Mouse (Mus musculus) hematopoietic stem cell, adult 5-6 weeks (primary cell): ENCODE measurements around the gene Nup50. TPM values are rescaled to one million over a fixed set of nuclear protein-coding genes. Genes with fewer than 3 reads are reported as not detected.
A peak's percentile ranks its signal among the peaks of the same experiment; 100 is the strongest.
"Not testable (repeated sequence)": the region's sequence is repeated elsewhere in the genome, so short reads cannot be mapped to it uniquely, and the experiment has no call there.

Experiments
- ATAC-seq, 2 experiments: fragments of 125-278 bp in 1 of 2; replicated peaks in 1 of 2; 2 replicates each; pipeline ENCODE4 v1.8.0; 2016 to 2017; ENCODE audit warnings: inconsistent platforms in 2 of 2, mild to moderate bottlenecking in 2 of 2, moderate number of reproducible peaks in 2 of 2, low read depth in 1 of 2, moderate TSS enrichment in 1 of 2; ENCODE audit not compliant: low FRiP score in 2 of 2, poor library complexity in 2 of 2, severe bottlenecking in 2 of 2, insufficient read depth in 1 of 2, low TSS enrichment in 1 of 2
- total RNA-seq: library from RNA; stranded (forward); fragments of 172-1452, 232-1000 nt; gene quantifications from 2 replicates; pipeline ENCODE4 v1.2.3, GENCODE M21; 2017

Gene Nup50
- total RNA-seq: 60.3 and 81.3 TPM in 2 replicates

- ATAC-seq: peak; percentile 80 to 85
Observed at GRCm38 (mm10) chr15:84922884-84923507, at the start of gene Nup50. Gene Nup50, plus strand, starts transcription at chr15:84923411.

- no peak for ATAC-seq
Observed at GRCm38 (mm10) chr15:84873867-84874266, 49.3 kb upstream of the Nup50 start.

- no peak for ATAC-seq
Observed at GRCm38 (mm10) chr15:84877029-84877815, 46.0 kb upstream of the Nup50 start.

- no peak for ATAC-seq
Observed at GRCm38 (mm10) chr15:84888066-84888465, 35.1 kb upstream of the Nup50 start.

- ATAC-seq: no peak
Observed at GRCm38 (mm10) chr15:84891246-84891645, 32.0 kb upstream of the Nup50 start.

- ATAC-seq: peak; percentile 67 to 69; a peak in 3 of 4 replicates
Observed at GRCm38 (mm10) chr15:84891658-84892057, 31.6 kb upstream of the Nup50 start.

- not testable (repeated sequence) for ATAC-seq
Observed at GRCm38 (mm10) chr15:84896216-84896615, 27.0 kb upstream of the Nup50 start.

- peak in 1 of 2 experiments; percentile 12; a peak in 1 of 4 replicates for ATAC-seq
Observed at GRCm38 (mm10) chr15:84896664-84897063, 26.5 kb upstream of the Nup50 start.

GRCm38 (mm10) chr15:84898077-84898476 is 25.1 kb upstream of the Nup50 start:
- ATAC-seq: no peak

- no peak for ATAC-seq
Observed at GRCm38 (mm10) chr15:84903843-84904385, 19.3 kb upstream of the Nup50 start.

GRCm38 (mm10) chr15:84913201-84913600 is 10.0 kb upstream of the Nup50 start:
- ATAC-seq: no peak

GRCm38 (mm10) chr15:84919938-84920337 is 3.3 kb upstream of the Nup50 start, which contains the start of gene Gm29666:
Gene Gm29666, minus strand, starts transcription at chr15:84920038.
- ATAC-seq: no peak

GRCm38 (mm10) chr15:84923508-84924181 is 434 bp downstream of the Nup50 start:
- peak in 1 of 2 experiments; percentile 15; a peak in 1 of 4 replicates for ATAC-seq

GRCm38 (mm10) chr15:84924781-84925315 is 1.6 kb downstream of the Nup50 start:
- ATAC-seq: no peak

- no peak for ATAC-seq
Observed at GRCm38 (mm10) chr15:84925495-84926018, 2.3 kb downstream of the Nup50 start.

GRCm38 (mm10) chr15:84932351-84932750 is 9.1 kb downstream of the Nup50 start:
- ATAC-seq: no peak

- no peak for ATAC-seq
Observed at GRCm38 (mm10) chr15:84934901-84935300, 11.7 kb downstream of the Nup50 start.
